Mouse (Mus musculus): ENCODE measurements around the gene Eif3k.

Eif3k gene

DNA sequence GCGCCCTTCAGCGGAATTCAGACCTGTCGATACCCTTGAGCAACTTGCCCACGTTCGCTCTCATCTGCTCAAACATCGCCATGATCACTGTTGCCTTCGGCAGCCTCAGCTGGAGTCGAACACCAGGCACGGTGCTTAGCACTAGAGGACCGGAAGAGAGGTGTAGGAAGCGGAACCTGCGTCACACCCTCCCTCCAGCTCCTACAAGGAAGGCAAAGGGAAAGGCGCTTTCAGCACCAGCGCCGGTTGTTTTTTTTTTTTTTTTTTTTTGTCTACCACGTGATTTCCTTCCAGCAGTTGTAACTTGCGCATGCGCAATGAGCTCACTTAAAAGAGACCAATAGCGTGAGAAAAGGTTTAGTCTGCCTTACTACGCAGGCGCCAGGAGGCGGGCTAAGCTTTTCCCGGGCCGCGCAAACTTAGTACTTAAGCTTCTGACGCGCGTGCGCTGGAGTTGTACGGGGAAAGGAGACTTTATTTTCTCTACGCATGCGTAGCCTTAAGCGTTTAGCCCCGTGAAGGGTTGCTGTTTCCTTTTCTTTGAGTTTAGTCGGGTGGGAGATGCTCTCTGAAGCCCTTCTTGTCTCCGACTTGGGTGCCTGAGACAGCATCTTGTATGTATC, at the start of gene Eif3k, which contains the start of gene Map4k1:
Gene Eif3k (minus strand): TSS at position 214 of the 623 bp plus-strand sequence.
Gene Map4k1 (plus strand): TSS at position 400 of the 623 bp plus-strand sequence.
- DNase-seq: peak; percentile 97

DNA sequence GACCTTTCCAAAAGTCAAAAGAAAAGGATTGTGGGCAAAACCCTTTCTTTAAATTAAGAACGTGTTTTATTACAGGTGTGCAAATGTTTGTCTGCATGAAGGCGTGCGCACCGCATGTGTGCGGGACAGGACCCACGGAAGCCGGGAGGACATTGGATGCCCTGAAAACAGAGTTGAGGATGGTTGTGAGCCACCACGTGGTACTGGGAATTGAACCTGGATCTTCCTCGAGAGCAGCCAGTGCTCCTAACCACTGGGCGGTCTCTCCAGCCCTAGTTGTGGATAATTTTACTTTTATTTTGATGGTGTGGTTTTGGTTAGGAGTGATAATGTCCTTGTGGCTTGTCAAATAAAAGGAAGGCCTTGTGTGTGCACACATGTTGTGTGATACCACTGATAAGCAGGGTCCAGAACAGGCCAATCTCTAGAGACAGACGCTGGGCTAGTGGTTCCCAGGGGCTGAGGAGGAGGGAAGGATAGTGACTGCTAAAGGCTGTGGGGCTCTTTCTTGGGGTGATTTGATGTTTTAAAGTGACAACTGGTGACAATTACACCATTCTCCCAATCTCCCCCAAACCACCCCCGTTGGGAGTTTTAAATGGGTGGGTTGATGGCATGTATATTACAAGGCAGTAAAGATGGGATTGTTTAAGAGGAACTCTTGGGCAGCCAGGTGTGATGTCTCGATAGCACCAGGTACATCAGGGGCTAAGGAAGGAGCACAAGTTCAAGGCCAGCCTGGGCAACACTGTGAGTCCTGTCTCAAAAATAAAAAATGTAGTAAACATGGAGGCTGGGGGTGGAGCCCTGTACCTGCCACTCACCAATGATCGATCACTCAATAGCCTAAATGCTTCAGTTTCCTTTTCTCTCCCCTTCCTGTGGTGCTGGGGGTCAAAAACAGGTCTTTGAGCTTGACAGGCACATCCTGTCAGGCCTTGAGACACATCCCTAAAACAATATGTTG, 48.3 kb upstream of the Eif3k start:
- no peak for DNase-seq

DNA sequence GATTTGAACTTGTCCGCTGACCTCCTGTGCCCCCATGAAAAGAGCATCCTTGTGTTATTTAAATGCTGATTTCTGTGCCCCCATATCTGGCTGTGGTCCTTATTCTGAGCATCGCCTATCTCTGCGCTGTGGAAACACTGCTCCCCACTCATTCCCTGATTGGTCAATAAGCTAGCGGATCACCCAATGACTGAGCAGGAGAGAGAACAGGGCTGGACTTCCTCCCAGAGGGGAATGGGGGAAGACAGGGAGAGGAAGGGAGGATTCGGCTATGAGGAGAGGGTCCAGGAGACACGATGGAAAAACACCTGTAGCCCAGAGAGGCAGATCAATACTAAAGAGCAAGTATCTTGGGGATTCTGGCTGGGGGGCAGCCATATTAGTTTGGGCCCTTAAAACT, 47.1 kb upstream of the Eif3k start:
- DNase-seq: no peak

DNA sequence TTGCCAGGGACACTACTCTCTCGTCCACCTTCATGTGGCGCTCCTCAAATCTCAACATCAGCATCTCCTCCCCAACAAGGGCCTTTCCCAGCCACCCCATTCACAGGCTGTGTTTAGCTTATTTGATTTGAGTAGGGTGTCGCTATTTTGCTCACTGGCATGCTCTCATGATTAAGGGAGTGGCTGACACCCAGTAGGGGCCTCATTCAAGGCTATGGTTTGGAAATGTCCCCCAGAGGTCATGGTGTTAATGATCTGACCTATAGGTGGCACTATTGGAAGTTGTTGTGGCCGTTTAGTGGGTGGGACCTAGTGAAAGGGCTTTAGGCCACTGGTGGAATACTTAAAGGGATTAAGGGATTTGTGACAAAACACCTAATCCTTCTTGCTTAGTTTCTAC, 45.1 kb upstream of the Eif3k start:
- no peak for DNase-seq

DNA sequence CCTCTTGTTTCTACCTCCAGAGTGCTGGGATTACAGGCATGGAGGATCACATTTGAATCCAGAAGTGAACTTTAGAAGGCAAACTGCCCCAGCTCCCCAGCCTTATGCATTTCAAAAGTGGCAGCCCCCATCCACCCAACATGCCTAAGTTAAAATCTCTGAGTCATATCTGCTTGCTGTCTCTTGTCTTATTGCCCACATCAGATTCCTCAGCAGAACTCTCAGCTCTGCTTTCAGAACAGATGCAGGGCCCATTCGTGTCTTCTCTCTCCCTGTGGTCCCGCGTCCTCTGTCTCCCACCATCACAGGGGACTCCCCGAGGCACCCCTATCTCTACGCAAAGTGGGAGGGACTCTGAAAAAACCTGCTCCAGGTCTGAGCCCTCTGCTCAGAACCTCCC, 44.5 kb upstream of the Eif3k start:
- no peak for DNase-seq

DNA sequence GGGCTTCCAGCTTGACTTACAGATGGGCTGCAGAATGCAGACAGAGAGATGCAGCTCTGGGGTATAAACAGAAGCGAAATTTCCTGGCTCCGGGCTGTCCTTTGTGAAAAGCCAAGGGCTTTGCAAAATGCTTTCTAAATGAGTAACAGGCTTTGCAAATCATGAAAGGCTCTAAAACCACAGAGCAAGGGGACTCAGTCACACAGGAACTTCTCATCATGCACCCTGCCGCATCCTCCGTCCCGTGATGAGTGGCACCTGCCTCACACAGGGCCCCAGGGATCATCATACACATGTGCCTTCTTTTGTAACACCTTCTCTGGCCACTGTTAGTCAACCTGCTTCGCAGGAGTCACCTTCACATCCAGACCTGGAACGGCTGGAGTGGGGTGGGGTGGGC, 43.9 kb upstream of the Eif3k start:
- peak; percentile 66 for DNase-seq

DNA sequence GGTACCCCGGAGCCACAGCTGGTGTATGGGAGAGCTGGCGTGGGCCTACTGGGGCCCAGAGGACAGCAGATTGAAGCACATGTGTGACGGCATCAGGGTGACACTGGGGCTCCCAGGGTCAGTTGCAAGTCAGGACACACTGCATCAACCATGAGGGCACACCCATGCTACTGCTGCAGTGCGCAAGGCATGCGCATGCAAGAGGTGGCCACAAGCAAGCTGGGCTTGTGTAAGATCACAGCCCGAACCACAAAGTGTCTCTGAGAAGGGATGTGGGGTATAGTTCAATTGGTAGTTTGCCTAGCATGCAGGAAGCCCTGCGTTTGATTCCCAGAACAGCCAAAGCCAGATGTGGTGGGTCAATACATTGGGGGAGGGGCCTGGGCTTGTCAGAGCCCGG, 41.9 kb upstream of the Eif3k start:
- peak; percentile 30 for DNase-seq

DNA sequence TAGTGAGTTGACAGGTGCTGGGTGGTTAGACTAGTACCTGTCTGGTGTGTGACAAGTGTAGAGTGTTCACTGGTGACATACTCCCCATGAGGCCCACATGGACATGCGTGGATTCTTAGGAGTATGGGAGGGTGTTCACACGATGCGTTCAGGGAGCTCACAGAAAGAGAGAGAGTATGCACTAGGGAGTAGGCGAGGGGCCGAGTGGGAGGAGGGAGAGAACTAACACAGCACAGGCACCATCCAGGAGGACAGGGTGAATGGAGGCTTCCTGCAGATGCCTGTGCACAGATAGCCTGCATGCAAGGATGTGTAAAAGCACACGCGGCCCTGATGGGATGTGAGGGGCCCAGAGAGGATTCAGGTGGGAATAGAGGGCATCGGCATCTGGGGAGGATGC, 40.8 kb upstream of the Eif3k start:
- DNase-seq: no peak

DNA sequence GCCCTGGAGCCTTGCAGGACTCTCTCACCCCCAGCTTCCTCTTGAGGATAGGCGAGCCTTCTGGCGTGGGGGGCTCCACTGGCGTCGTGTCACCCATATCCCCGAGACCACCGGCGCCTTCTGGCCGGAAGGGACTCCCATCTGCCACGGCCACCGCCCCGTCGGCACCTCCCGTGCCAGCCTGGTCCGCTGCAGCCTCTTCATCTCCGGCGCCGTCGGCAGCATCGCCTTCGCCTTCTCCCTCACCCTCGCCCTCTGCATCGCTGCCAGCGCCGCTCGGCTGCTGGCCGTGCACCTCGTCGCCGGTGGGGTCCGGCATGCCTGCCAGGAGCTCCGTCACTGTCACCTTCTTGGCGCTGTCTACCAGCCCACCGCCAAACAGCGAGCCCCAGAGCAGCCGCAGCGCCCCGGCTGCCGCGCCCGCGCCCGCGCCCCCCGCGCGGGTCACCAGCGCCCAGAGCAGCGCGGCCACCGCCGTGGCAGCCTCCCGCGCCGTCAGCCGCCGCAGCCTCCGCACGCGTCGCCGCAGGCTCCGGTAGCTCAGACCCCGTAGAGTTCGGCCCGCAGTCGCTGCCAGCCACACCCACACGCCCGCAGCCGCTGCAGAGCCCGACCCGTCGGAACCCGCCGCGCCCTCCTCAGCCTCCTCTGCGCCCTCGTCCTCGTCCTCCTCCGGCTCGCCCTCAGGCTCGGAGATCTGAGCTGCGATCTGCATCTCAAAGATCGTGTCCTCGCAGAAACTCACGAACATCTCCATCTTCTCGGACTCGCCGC, 38.0 kb upstream of the Eif3k start:
- DNase-seq: peak; percentile 49

DNA sequence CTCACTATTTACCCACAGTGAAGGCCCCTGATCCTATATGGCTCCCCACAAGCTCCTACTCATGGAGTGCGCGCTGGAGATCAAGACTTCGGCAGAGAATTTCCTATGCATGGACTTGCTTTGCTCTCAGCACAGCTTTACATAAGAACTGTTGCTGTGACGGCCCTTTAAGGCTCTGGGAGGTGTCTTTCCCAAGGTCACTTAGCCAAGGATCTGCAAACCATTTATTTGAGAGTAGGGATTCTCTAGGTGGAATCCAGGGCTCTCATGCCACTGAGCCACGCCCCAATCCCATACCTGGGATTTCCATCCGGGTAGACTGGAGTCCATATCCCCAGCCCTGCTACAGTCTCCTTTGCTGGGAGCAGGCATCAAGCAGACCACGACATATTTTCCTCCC, 35.6 kb upstream of the Eif3k start:
- no peak for DNase-seq

DNA sequence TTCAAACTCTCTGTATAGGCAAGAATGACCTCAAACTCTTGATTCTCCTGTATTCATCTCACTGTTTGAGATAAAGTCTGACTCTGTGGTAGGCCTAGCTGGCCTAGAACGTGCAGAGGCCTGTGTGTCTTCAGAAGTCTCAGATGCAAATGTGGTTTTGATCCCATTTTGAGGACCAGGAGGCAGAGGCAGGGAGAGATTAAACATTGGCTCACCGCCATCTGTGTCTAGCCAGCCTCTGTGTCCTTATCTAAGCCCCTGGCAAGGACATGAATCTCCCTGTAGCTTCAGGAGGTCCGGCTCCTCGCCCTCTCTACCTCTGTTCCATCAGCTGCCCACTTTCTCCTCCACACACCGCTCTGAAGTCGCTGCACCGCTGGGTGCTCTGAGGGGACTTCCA, 34.8 kb upstream of the Eif3k start:
- no peak for DNase-seq

DNA sequence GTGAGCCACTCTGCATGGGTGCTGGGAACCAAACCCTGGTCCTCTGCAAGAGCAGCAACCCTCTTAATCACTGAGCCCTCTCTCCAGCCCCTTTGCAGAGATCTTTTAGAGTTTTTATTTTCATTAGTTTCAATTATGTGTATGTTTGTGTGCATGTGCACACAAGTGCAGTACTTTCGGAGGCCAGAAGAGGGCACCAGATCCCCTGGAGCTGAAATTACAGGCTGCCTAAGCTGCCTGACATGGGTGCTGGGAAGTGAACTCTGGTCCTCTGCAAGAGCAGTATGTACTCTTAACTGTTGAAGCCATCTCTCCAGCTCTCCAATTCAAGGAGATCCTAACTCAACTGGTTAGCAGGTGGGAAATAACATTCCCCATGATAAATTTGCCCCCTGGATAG, 33.3 kb upstream of the Eif3k start:
- DNase-seq: peak; percentile 43

DNA sequence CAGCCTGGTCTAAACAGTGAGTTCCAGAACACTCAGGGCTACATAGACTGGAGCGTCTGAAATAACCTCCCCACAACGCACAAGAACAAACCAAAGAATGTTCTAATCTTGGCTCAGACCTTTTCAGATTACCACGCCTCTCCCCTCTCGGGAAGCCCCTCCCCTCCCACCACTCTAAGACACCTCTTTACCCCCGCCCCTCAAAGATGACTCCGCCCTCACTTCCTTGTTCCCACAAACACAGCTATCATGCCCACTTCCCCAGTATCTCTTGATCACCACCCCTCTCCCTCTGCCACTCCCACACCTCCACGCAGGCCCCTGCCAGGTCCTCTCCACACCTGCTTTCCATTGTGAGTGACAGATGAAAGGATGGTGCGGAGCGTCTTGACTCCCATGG, 27.1 kb upstream of the Eif3k start:
- peak; percentile 57 for DNase-seq

DNA sequence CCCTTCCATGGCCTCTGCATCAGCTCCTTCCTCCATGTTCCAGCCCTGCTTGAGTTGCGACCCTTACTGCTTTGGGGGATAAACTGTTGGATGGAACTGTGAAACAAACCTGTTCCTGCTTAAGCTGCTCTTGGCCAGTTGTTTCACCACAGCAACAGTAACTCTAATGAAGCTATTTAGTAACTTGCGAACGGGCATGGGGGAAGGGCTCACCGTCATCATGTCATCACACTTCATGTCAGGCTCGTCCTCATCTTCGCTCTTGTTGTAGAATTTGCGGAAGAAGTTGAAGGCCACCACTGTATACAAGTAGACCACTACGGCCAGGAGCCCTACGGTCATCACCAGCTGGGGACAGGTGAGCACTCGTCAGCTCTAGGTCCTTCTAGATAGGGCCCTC, 26.5 kb upstream of the Eif3k start:
- no peak for DNase-seq

DNA sequence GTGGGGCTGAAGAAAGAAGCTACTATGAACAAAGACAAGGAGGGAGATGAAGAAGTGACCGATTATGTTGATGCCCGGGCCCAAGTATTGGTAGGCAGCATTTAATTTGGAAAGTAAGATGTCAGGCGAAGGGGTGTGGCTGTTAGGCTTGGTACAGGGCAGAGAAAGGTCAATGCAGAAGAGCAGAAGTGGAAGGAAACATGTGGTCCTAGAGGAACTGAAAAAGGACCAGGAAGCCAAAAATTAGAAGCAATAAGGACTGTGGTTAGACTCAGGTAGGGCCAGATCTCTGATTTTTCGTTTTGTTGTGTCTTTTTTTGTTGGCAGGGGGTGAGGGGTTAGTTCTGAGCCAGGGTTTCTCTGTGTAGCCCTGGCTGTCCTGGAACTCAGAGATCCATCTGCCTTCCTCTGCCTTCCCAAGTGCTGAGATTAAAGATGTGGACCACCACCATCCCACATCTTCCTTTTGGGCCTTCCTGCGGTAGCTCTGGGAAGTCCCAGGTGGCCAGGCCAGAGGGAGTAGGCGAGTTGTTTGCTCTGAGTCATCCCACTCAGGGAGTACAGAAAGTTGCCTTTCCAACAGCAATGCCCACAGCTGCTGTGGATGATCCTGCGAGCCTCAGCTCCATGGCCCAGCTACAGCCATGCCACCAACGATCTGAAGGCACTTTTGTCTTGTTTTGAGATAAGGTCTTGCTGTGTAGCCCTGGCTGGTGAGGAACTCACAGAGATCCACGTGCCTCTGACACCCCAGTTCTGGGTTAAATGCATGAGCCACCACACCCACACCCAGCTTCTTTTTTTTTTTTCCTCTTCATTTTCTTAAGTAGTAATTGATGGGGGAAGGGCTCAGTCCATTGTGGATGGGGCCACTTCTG, 25.8 kb upstream of the Eif3k start:
- no peak for DNase-seq

DNA sequence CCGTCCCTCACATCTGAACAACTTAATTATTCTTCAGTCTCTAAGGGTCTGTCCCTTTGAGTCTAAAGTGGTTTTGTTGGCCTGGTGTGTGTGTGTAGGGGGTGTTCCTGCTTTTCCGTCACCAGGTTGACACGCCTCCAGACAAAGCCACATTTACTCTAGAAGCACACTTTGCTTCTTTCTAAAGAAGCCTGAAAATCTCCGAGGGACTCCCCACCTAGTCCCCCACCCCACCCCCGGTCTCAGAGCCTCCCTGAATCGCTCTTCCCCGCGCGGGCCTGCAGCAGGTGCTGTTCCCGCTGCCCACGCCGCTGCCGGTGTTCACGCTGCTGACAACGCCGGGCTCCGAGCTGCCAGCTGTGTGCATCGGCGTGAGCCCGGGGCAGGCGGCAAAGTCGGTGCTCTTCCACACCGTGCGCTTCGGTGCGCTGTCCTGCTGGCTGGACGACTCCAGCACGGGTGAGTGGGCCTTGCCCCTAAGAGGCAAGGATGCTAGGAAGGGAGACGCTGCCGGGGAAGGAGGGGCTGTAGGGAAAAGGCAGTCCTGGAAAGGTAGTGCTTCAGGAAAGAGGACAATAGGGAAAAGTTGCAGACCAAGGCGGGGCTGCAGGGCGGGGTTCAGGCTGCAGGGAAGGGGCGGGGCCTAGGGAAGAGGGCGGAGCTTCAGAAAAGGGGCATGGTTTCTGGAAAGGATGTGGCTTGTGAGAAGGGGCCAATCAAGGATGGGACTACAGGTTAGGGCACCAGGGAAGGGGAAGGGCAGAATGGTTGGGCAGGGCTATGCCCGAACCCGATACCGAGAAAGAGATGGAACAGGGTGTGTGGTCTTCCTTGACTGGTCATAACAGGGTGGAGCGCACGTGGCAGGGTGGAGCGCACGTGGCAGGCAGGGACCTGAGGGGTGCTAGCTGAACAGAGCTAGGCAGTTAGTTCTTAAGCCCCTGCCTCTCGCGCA, 19.3 kb upstream of the Eif3k start:
- DNase-seq: peak; percentile 96

DNA sequence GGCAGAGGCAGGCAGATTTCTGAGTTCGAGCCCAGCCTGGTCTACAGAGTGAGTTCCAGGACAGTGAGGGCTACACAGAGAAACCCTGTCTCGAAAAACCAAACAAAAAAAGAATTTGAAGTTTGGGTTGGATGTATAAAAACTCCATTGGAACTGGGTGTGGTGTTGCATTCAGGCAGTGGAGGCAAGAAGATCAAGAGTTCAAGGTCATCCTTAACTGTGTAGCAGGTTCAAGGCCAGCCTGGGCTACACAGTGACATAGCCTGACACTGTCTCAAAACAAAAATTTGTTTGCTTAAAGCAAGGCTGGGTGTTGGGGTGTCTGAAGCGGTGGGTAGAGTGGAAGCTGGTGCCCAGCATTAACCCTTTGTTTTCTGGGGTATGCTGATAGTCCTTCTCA, 11.7 kb upstream of the Eif3k start:
- no peak for DNase-seq

DNA sequence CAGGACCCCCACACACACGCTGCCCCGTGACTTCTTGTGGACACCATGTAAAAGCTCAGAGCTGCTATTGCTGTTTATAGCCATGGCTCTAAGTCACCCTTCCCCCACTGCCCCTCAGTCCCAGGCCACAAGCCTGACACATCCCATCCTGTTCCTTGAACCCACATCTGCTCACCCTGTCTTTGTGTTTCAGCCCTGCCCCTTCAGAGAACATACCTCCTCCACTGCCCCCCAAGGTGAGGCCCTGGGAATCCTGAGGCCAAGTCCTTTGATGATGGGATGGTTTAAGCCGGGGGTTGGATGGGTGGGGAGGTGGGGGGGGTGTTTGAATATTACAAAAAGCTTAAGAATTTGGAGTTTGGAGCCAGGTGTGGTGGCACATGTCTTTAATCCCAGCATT, 11.3 kb upstream of the Eif3k start:
- no peak for DNase-seq

DNA sequence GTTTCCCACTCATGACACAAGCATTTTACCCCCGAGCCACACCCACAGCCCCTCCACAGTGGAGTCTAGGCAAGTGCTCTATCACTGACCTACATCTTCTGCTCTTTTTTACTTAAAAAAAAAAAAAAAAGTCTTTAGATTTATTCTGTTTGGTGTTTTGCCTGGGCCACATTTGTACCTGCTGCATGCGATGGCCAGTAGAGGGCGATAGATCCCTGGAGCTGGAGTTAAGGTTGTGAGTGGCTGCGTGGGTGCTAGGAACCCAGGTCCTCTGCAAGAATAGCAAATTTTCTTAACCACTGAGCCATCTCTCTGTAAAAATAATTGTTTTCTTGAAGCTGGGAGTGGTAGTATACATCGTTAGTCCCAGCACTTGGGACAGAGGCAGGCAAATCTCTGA, 10.0 kb upstream of the Eif3k start:
- DNase-seq: peak; percentile 42

DNA sequence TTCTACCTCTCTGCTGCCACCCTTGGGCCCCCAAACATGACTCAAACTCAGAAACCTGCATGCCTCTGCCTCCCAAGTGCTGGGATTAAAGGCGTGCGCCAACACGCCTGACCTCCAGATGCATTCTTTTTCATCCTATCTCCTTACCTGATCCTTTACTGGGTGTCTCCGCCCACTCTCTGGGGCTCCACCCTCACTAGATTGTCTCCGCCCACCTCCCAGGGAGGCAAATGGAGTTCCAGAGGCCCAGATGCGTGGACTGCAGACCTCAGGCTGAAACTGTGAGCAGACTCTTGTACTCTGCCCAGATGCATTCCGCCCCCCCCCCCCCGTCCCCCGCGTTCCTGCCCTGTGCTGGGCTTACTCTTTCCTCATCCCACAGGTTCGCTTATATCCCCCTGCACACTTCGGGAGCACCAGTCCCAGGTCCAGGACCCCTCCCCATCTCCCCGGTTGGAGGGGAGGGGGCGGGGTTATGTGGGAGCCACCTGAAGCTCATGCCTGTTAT, 9.2 kb upstream of the Eif3k start:
- DNase-seq: no peak

DNA sequence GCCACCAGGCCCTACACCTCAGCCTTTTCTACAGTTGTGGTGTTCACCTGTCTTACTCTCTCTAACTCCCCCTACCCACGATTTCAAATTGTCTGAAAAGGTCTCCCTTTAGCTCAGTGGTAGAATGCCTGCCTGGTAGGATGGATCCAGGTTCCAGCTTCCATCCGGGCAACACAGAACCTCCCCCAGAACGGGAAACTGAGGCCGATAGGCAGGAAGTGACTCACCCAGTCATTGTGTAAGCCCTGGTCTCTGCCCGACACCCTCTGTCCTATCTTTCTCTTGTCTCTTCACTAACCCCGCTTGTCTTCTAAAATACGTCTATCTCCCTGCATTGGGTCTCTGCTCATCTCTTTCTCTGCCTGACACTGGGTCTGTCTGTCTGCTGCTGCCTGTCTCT, 3.5 kb upstream of the Eif3k start:
- DNase-seq: no peak
